Comparison of ENCODE assay signal across 11 mouse cellular contexts in the genomic region with DNA sequence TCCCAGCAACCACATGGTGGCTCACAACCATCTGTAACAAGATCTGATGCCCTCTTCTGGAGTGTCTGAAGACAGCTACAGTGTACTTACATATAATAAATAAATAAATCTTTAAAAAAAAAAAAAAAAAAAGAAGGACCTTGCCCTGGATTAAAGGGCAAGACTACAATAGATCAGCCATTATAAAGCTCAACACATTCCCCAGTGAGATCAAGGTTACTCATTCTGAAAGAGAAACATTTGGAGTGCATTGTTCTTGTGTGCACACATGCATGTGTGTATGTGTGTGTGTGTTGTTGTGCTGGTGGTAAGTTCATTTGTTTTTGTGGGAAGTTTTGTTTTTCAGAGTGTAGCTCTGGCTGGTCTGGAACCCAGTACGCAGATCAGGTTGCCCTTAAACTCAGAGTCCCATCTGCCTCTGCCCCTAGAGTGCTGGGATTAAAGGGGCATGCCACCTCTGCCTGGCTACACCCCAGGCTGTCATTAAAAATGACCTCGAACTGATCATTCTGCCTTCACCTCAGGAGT.
"Had no signal": no experiment of that assay in that cellular context is flagged by ENCODE, and none has a peak within 500 bp of the region (broad histone marks: within the 10 kb centered on the region; RNA-seq: fewer than 3 reads in every experiment).

No protein-coding gene starts in this region.

- H3K9me3 ChIP-seq: stomach, embryonic 15.5 days had no signal

- H3K4me3 ChIP-seq: limb, embryonic 13.5 days; neural tube, embryonic 13.5 days; stomach, embryonic 15.5 days had no signal

- H3K27me3 ChIP-seq: limb, embryonic 13.5 days; neural tube, embryonic 13.5 days; stomach, embryonic 15.5 days had no signal

- H3K36me3 ChIP-seq: neural tube, embryonic 13.5 days; stomach, embryonic 15.5 days had no signal

- H3K9ac ChIP-seq: limb, embryonic 13.5 days; liver, embryonic 14.5 days; neural tube, embryonic 13.5 days; stomach, embryonic 15.5 days had no signal

- H3K4me1 ChIP-seq: neural tube, embryonic 13.5 days; stomach, embryonic 15.5 days had no signal

- H3K27ac ChIP-seq: limb, embryonic 13.5 days; liver, embryonic 14.5 days; neural tube, embryonic 13.5 days; stomach, embryonic 15.5 days had no signal

- DNase-seq: left cerebral cortex, postnatal 4 days; lung, adult 18-20 months; midbrain, embryonic 14.5 days; retina, postnatal 1 day; right cerebral cortex, postnatal 4 days; thymus, adult 2 months; thymus, postnatal 36 days had no signal
